Mouse (Mus musculus) hindbrain, embryonic 12.5 days (tissue): ENCODE measurements around the gene Eif2s1. TPM values are rescaled to one million over a fixed set of nuclear protein-coding genes. Genes with fewer than 3 reads are reported as not detected.
A peak's percentile ranks its signal among the peaks of the same experiment; 100 is the strongest.

Experiments
- ATAC-seq: fragments of 200-750 bp; cut with Nextera tagmentation; 2 replicates; pipeline ENCODE4 v1.8.0; 2017; ENCODE audit warnings: moderate TSS enrichment; ENCODE audit not compliant: low FRiP score
- H3K27ac ChIP-seq: fragments of 300-500 bp; sonication (generic); 2 replicates; pipeline ENCODE4 v1.5.1; 2016; ENCODE audit warnings: mild to moderate bottlenecking
- H3K27me3 ChIP-seq: fragments of 300-500 bp; sonication (generic); 2 replicates; pipeline ENCODE4 v1.6.1; 2016; ENCODE audit warnings: mild to moderate bottlenecking
- H3K36me3 ChIP-seq: fragments of 300-500 bp; sonication (generic); 2 replicates; pipeline ENCODE4 v1.6.1; 2016; ENCODE audit warnings: mild to moderate bottlenecking
- H3K4me1 ChIP-seq: fragments of 300-500 bp; sonication (generic); 2 replicates; pipeline ENCODE4 v1.6.1; 2016
- H3K4me2 ChIP-seq: fragments of 300-500 bp; sonication (generic); replicated peaks from 2 replicates; pipeline ENCODE4 v1.6.1; 2016; ENCODE audit warnings: mild to moderate bottlenecking
- H3K4me3 ChIP-seq: fragments of 300-500 bp; sonication (generic); 2 replicates; pipeline ENCODE4 v1.5.1; 2016; ENCODE audit warnings: mild to moderate bottlenecking
- H3K9ac ChIP-seq: fragments of 300-500 bp; sonication (generic); 2 replicates; pipeline ENCODE4 v1.6.1; 2016; ENCODE audit warnings: mild to moderate bottlenecking, moderate library complexity
- H3K9me3 ChIP-seq: fragments of 300-500 bp; sonication (generic); replicated peaks from 2 replicates; pipeline ENCODE4 v1.6.1; 2016; ENCODE audit warnings: mild to moderate bottlenecking
- WGBS: fragments of 180-500 bp; shearing (Covaris S2); methylation state at CpG from one replicate; pipeline ENCODE4 v1.1.7; 2016; 5-methylcytosine and 5-hydroxymethylcytosine counted together
- polyA plus RNA-seq: library from polyadenylated mRNA; unstranded; fragments of >200 nt; fragmentation: Nextera tagmentation; extraction: Ambion mirVana; gene quantifications from 2 replicates; pipeline ENCODE4 v1.2.1, GENCODE M21; 2016

Gene Eif2s1
- polyA plus RNA-seq, 1 experiment from 2014 or later = 161 TPM

GRCm38 (mm10) chr12:78891149-78891548 lies 29.5 kb downstream of the Eif2s1 start:
- Histone ChIP-seq H3K27me3 (no peaks in the 10 kb centered on the region), H3K4me3 (no peak overlapping the region), H3K4me1 (no peaks in the 10 kb centered on the region), H3K36me3 (peaks cover 7% of the 10 kb centered on the region; the same call in 1 of the 2 replicates), H3K9me3 (no peaks in the 10 kb centered on the region; the same call in 1 of the 2 replicates), H3K9ac (no peak overlapping the region), H3K27ac (no peak overlapping the region), H3K4me2 (no peak overlapping the region)
- 91% methylated on average over 2 of the region's 2 CpGs for WGBS
- ATAC-seq = no peak

DNA sequence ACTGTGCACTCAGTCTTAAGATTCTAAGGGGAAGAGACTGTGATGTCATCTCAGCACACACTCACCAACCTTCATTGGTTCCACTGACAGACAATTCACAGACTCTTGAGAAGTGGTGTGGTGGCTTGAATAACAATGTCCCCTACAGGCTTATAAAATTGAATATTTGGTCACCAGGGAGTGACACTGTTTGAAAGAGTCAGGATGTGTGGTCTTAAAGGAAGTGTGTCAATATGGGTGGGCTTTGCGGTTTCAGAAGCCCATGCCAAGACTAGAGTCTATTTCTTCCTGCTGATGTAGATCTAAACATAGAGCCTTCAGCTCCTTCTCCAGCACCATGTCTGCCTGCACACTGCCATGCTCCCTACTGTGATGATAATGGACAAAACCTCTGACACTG lies 36.2 kb downstream of the Eif2s1 start:
- Histone ChIP-seq H3K36me3 (no peaks in the 10 kb centered on the region), H3K27ac (no peak overlapping the region), H3K9me3 (no peaks in the 10 kb centered on the region), H3K4me1 (no peaks in the 10 kb centered on the region), H3K4me3 (no peak overlapping the region), H3K4me2 (no peak overlapping the region), H3K9ac (no peak overlapping the region), H3K27me3 (no peaks in the 10 kb centered on the region)
- ATAC-seq = no peak
- 92% methylated on average over 1 of the region's 1 CpGs for WGBS

GRCm38 (mm10) chr12:78901467-78901866 lies 39.8 kb downstream of the Eif2s1 start:
- no peaks in the 10 kb centered on the region; the same call in 1 of the 2 replicates for H3K4me1 ChIP-seq
- 84% methylated on average over 5 of the region's 5 CpGs for WGBS
- no peak overlapping the region for H3K4me2 ChIP-seq
- no peak overlapping the region for H3K9ac ChIP-seq
- ATAC-seq = no peak
- peaks cover 18% of the 10 kb centered on the region for H3K27me3 ChIP-seq
- no peak overlapping the region for H3K4me3 ChIP-seq
- no peaks in the 10 kb centered on the region for H3K36me3 ChIP-seq
- no peaks in the 10 kb centered on the region for H3K9me3 ChIP-seq
- H3K27ac ChIP-seq = no peak overlapping the region

- Histone ChIP-seq H3K9ac (no peak overlapping the region), H3K36me3 (no peaks in the 10 kb centered on the region), H3K4me1 (peaks cover 3% of the 10 kb centered on the region; the same call in 1 of the 2 replicates), H3K27ac (no peak overlapping the region), H3K4me2 (no peak overlapping the region), H3K9me3 (no peaks in the 10 kb centered on the region), H3K4me3 (no peak overlapping the region), H3K27me3 (peaks cover 36% of the 10 kb centered on the region)
- no peak for ATAC-seq
- 86% methylated on average over 4 of the region's 4 CpGs for WGBS
Observed at GRCm38 (mm10) chr12:78903313-78903712, 41.7 kb downstream of the Eif2s1 start.

DNA sequence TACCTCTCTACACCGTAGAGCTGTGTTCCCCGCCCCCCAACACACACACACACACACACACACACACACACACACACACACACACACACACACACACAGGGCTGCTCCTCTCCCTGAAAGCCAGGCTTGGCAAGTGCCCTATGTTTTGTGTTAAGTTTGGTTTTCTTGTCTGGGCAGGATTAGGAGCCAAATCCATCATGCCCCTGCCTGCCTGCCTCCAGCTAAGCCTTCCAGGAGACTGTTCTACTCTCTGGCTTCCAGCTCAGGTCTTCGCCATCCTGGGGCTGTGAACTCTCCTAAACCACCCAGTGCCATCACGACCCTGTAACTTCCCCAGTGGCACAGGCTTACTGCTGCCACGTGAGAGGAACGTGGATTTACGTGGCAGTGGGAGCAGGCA lies 42.9 kb downstream of the Eif2s1 start:
- Histone ChIP-seq H3K4me1 (peaks cover 3% of the 10 kb centered on the region; the same call in 1 of the 2 replicates), H3K4me2 (no peak overlapping the region), H3K27ac (no peak overlapping the region), H3K9me3 (no peaks in the 10 kb centered on the region), H3K9ac (no peak overlapping the region), H3K27me3 (peaks cover 46% of the 10 kb centered on the region), H3K36me3 (no peaks in the 10 kb centered on the region), H3K4me3 (no peak overlapping the region)
- WGBS = 84% methylated on average over 5 of the region's 7 CpGs
- ATAC-seq = no peak

- Histone ChIP-seq H3K27ac (no peak within 1 kb of the TSS), H3K9ac (peak within 1 kb of the TSS; percentile 63), H3K9me3 (no peaks in the 10 kb centered on the region), H3K36me3 (no peaks in the 10 kb centered on the region), H3K4me1 (peaks cover 9% of the 10 kb centered on the region), H3K27me3 (peaks cover 68% of the 10 kb centered on the region), H3K4me3 (peak within 1 kb of the TSS; percentile 41), H3K4me2 (peak within 1 kb of the TSS; percentile 87)
- ATAC-seq = peak; percentile 53; the same call in 1 of the 2 replicates
- WGBS = 2% methylated on average over 38 of the region's 38 CpGs
Observed at GRCm38 (mm10) chr12:78906707-78907162, 45.1 kb downstream of the Eif2s1 start, which contains the start of gene Plek2. Gene Plek2, minus strand, starts transcription at chr12:78906964.

GRCm38 (mm10) chr12:78908081-78908605 lies 46.5 kb downstream of the Eif2s1 start:
- 77% methylated on average over 6 of the region's 6 CpGs for WGBS
- ATAC-seq = no peak
- Histone ChIP-seq H3K4me2 (no peak overlapping the region), H3K9me3 (no peaks in the 10 kb centered on the region), H3K4me1 (peaks cover 14% of the 10 kb centered on the region), H3K36me3 (no peaks in the 10 kb centered on the region), H3K27me3 (peaks cover 81% of the 10 kb centered on the region), H3K9ac (no peak overlapping the region), H3K27ac (no peak overlapping the region), H3K4me3 (no peak overlapping the region)

- WGBS = 10% methylated on average over 16 of the region's 16 CpGs
- Histone ChIP-seq H3K27ac (no peak overlapping the region), H3K36me3 (no peaks in the 10 kb centered on the region), H3K4me2 (peak overlapping the region; percentile 56), H3K4me1 (peaks cover 14% of the 10 kb centered on the region), H3K4me3 (peak overlapping the region; percentile 30; the same call in 1 of the 2 replicates), H3K9me3 (no peaks in the 10 kb centered on the region), H3K9ac (no peak overlapping the region), H3K27me3 (peaks cover 83% of the 10 kb centered on the region)
- no peak for ATAC-seq
Observed at GRCm38 (mm10) chr12:78910684-78911461, 49.3 kb downstream of the Eif2s1 start.

DNA sequence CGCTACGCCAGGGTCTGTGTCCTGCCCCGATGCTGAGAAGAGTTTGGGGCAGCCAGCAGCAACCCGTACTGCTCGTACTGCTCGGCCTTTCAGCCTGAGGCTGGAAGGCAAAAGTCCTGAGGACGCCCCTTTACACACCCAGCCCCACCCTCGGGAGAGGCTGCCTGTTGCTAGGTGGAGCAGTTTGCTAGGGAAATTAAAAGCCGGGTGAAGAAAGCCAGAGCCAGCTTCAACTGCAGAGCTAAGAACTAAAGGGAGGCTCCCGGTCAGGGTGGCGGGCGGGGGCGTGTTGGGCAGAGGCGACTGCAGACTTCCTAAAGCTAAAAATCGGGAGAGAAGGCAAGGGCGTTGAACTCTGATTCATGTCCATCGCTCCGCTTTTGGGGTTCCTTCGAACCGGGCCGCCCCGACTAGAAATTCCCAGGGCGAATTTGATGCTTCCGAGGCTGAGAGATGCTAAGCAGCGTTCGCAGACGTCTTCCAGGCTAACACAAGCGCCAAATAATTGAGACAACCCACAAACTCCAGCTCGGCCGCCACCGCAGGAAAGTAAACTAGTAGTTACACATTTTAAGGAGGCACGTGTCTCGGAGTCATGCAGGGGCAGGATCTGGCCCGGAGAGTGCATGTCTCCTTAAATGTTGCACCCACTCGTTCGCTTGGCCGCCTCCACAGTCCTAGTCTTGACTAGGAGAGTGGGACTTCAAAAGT lies 50.2 kb downstream of the Eif2s1 start:
- Histone ChIP-seq H3K36me3 (no peaks in the 10 kb centered on the region), H3K4me3 (peak overlapping the region; percentile 30), H3K9ac (peak overlapping the region; percentile 49), H3K4me2 (peak overlapping the region; percentile 56), H3K9me3 (no peaks in the 10 kb centered on the region), H3K27ac (no peak overlapping the region), H3K27me3 (peaks cover 73% of the 10 kb centered on the region), H3K4me1 (peaks cover 13% of the 10 kb centered on the region)
- under 1% methylated on average over 37 of the region's 37 CpGs for WGBS
- ATAC-seq = no peak

DNA sequence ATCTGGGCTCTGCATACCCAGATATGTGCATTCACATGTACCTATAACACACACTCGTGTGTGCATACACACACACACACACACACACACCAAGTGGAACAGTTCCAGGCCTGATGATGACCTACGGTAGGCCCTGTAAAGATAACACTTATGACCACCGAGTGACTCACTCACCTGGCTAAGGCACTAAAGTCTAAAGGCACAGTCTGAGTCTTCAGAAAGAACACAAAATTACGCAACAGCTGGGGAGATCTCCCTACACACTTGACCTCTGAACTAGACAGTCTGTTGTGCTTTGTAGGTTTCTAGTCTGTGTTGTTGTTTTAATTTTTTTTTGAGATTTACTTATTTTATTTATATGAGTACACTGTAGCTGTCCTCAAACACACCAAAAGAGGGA lies 52.8 kb downstream of the Eif2s1 start:
- Histone ChIP-seq H3K4me1 (peaks cover 15% of the 10 kb centered on the region), H3K4me3 (no peak overlapping the region), H3K27ac (no peak overlapping the region), H3K36me3 (no peaks in the 10 kb centered on the region), H3K9ac (no peak overlapping the region), H3K4me2 (no peak overlapping the region), H3K9me3 (no peaks in the 10 kb centered on the region), H3K27me3 (peaks cover 49% of the 10 kb centered on the region)
- ATAC-seq = no peak
- WGBS = 87% methylated on average over 4 of the region's 4 CpGs

DNA sequence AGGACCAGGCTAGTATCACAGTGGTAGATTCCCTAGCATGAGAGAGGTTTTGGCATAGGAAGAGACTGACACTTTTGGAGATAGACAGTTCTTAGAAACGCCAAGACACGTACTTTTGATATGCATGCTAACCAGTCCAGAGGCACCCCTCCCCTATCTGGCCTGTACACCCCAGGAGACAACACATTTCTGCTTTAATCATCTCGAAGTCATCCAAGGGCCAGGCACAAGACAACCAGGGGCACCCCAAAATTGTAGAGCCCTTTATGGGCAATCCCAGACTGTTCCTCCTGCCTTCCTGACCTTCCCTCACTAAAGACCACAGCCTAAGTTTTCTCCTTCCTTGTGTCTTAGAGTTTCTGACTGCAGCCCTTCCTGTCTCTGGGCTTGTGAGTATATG lies 53.9 kb downstream of the Eif2s1 start:
- Histone ChIP-seq H3K4me1 (peaks cover 15% of the 10 kb centered on the region), H3K9ac (no peak overlapping the region), H3K27ac (no peak overlapping the region), H3K27me3 (peaks cover 39% of the 10 kb centered on the region), H3K4me3 (no peak overlapping the region), H3K4me2 (no peak overlapping the region), H3K9me3 (no peaks in the 10 kb centered on the region), H3K36me3 (no peaks in the 10 kb centered on the region)
- no peak for ATAC-seq
- WGBS = 85% methylated on average over 3 of the region's 3 CpGs

DNA sequence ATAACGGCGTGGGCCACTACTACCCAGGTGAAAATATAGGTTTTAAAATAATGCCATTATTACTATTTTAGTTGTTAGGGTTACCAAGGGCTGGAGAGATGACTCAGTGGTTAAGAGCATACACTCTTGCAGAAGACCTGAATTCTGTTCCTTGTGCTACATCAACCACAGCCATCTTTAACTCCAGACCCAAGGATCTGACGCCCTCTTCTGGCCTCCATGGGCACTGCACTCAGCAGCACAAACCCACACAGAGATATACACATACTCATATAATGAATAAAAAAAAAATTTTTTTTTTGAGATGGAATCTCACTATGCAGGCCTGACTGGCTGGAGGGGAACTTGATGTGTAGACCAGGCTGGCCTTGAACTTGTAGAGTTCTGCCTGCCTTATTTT lies 54.7 kb downstream of the Eif2s1 start:
- Histone ChIP-seq H3K4me3 (no peak overlapping the region), H3K27me3 (peaks cover 32% of the 10 kb centered on the region), H3K9me3 (no peaks in the 10 kb centered on the region), H3K4me1 (peaks cover 13% of the 10 kb centered on the region), H3K36me3 (no peaks in the 10 kb centered on the region), H3K9ac (no peak overlapping the region), H3K4me2 (no peak overlapping the region), H3K27ac (no peak overlapping the region)
- ATAC-seq = no peak
- 63% methylated on average over 3 of the region's 3 CpGs for WGBS
